Mouse (Mus musculus): ENCODE data around the gene Hebp1. TPM values are rescaled to one million over a fixed set of nuclear protein-coding genes. Genes with fewer than 3 reads are reported as not detected.

Hebp1 gene
- polyA plus RNA-seq, 1 experiment from 2014 or later = 62.8 TPM

DNA sequence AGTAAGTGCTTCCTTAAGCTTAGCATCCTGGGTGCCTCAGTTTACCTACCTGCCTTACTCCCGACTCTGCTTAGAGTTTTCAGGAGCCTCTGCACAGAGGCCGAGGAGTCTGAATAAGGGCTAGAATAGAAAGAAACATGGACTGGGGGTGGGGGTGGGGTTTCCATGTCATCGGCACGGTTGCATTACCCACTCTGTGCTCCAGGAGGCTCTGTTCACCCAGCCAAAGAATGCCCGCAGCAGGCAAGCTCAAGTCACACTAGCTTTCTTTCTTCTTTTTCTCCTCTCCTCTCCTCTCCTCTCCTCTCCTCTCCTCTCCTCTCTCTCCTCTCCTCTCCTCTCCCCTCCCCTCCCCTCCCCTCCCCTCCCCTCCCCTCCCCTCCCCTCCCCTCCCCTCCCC is 47.5 kb downstream of the Hebp1 start:
- no peak overlapping the region for H3K4me2 ChIP-seq (replicated peaks; ENCODE audit: low read depth)
- H3K36me3 ChIP-seq (ENCODE audit: control insufficient read depth, insufficient read depth) = peaks cover 42% of the 10 kb centered on the region
- 40% methylated on average over 5 of the region's 5 CpGs for WGBS
- TF ChIP-seq CTCF (IDR thresholded peaks at IDR 0.05; ENCODE audit: low read depth) = peak; percentile 77
- no peaks in the 10 kb centered on the region for H3K4me1 ChIP-seq (replicated peaks; ENCODE audit: control insufficient read depth, insufficient read depth, low read length)
- no peaks in the 10 kb centered on the region for H3K9me3 ChIP-seq (ENCODE audit: control insufficient read depth)
- no peak overlapping the region for H3K4me3 ChIP-seq (ENCODE audit: low read depth, low read length)
- no peak for ATAC-seq
- no peaks in the 10 kb centered on the region for H3K27me3 ChIP-seq (replicated peaks; ENCODE audit: control insufficient read depth, insufficient read depth, low read length)
- no peak overlapping the region for H3K9ac ChIP-seq (ENCODE audit: low read depth, low read length)
- no peak overlapping the region for H3K27ac ChIP-seq (ENCODE audit: low read depth, low read length)

DNA sequence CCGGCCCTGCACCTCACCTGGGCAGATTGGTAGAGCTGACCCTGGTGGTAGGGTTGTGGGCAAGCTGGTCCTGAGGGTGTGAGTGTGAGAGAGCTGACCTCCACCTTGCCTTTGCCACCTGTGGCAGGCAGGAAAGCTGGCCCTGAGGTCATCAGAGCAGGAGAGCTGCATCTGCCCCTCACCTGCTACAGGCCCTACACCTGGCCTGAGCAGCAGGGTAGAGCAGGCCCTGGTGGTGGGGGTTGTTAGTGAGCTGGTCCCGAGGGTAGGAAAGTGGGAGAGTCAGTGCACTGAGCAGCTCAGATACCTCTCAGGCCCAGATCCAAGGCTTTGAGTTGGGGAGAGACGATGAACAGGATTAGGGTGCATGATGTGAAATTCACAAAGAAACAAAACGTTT is 48.1 kb downstream of the Hebp1 start:
- H3K4me3 ChIP-seq (ENCODE audit: low read depth, low read length) = no peak overlapping the region
- WGBS = 84% methylated on average over 4 of the region's 4 CpGs
- TF ChIP-seq CTCF (IDR thresholded peaks at IDR 0.05; ENCODE audit: low read depth) = no peak
- H3K27me3 ChIP-seq (replicated peaks; ENCODE audit: control insufficient read depth, insufficient read depth, low read length) = no peaks in the 10 kb centered on the region
- no peak overlapping the region for H3K27ac ChIP-seq (ENCODE audit: low read depth, low read length)
- H3K9ac ChIP-seq (ENCODE audit: low read depth, low read length) = no peak overlapping the region
- H3K9me3 ChIP-seq (ENCODE audit: control insufficient read depth) = no peaks in the 10 kb centered on the region
- peaks cover 38% of the 10 kb centered on the region for H3K36me3 ChIP-seq (ENCODE audit: control insufficient read depth, insufficient read depth)
- H3K4me2 ChIP-seq (replicated peaks; ENCODE audit: low read depth) = no peak overlapping the region
- no peaks in the 10 kb centered on the region for H3K4me1 ChIP-seq (replicated peaks; ENCODE audit: control insufficient read depth, insufficient read depth, low read length)
- ATAC-seq = peak; percentile 34; the same call in 1 of the 2 replicates

DNA sequence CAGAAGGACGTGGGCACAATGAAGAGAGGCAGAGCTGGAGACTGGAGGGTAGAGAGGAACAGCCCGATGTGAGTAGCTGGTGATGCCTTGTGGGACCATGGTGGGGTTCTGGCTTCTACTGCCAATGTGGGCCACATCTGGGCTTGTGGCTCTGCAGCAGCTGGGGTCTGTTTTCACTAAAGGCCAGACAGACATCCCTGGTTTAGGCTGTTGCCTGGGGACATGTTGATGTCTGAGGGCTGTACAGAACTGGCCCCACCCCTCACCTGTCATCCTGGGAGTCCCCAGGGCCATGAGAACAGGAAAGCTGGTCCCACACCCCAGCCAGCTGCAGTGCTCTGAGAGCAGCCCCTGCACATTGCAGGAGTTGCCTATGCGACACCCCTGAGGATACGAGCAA is 48.6 kb downstream of the Hebp1 start:
- Histone ChIP-seq H3K4me3 (ENCODE audit: low read depth, low read length) (no peak overlapping the region), H3K4me1 (replicated peaks; ENCODE audit: control insufficient read depth, insufficient read depth, low read length) (no peaks in the 10 kb centered on the region), H3K27ac (ENCODE audit: low read depth, low read length) (no peak overlapping the region), H3K27me3 (replicated peaks; ENCODE audit: control insufficient read depth, insufficient read depth, low read length) (no peaks in the 10 kb centered on the region), H3K4me2 (replicated peaks; ENCODE audit: low read depth) (no peak overlapping the region), H3K36me3 (ENCODE audit: control insufficient read depth, insufficient read depth) (peaks cover 36% of the 10 kb centered on the region), H3K9me3 (ENCODE audit: control insufficient read depth) (no peaks in the 10 kb centered on the region), H3K9ac (ENCODE audit: low read depth, low read length) (no peak overlapping the region)
- no peak for TF ChIP-seq CTCF (IDR thresholded peaks at IDR 0.05; ENCODE audit: low read depth)
- ATAC-seq = no peak
- 83% methylated on average over 4 of the region's 4 CpGs for WGBS

DNA sequence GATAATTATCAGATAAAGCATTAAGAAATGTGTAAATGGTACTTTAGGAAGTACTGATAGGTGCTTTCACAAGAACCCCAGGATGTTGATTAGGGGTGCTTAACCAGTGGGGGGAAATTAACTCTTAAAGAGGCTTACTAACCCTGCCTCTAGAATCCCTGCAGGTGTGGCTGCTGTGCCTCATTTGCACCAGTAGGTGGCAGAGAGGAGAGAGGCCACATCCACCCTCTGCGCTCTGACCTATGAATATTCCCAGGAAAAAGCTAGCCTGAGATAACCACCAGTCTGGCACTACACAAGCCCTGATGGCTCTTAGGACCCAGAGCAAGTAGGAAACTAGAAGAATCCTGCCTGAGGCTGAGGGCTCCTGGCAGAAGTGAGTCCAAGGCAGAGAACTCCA is 49.3 kb downstream of the Hebp1 start:
- Histone ChIP-seq H3K9me3 (ENCODE audit: control insufficient read depth) (no peaks in the 10 kb centered on the region), H3K9ac (ENCODE audit: low read depth, low read length) (no peak overlapping the region), H3K27me3 (replicated peaks; ENCODE audit: control insufficient read depth, insufficient read depth, low read length) (no peaks in the 10 kb centered on the region), H3K27ac (ENCODE audit: low read depth, low read length) (no peak overlapping the region), H3K36me3 (ENCODE audit: control insufficient read depth, insufficient read depth) (peaks cover 35% of the 10 kb centered on the region), H3K4me2 (replicated peaks; ENCODE audit: low read depth) (no peak overlapping the region), H3K4me1 (replicated peaks; ENCODE audit: control insufficient read depth, insufficient read depth, low read length) (no peaks in the 10 kb centered on the region), H3K4me3 (ENCODE audit: low read depth, low read length) (no peak overlapping the region)
- ATAC-seq = no peak
- peak; percentile 87 for TF ChIP-seq CTCF (IDR thresholded peaks at IDR 0.05; ENCODE audit: low read depth)
- 33% methylated on average over 1 of the region's 1 CpGs for WGBS

DNA sequence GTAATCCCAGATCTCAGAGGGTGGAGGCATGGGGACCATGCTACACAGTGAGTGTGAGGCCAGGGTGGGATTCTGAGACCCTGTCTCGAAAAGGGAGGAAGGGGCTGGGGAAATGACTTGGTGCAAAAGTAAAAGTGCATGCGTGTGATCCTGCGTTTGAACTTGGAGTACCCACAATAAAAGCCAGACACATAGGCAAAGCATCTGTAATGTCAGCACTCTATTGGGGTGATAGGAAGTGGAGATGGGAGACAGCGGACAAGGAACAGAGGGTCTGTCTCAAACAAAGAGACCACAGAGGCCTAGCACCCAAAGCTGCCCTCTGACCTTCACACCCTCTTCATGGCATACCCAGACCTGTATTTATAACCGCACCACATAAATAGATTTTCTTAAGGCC is 51.8 kb downstream of the Hebp1 start:
- 88% methylated on average over 5 of the region's 5 CpGs for WGBS
- no peaks in the 10 kb centered on the region for H3K4me1 ChIP-seq (replicated peaks; ENCODE audit: control insufficient read depth, insufficient read depth, low read length)
- H3K4me2 ChIP-seq (replicated peaks; ENCODE audit: low read depth) = no peak overlapping the region
- H3K27me3 ChIP-seq (replicated peaks; ENCODE audit: control insufficient read depth, insufficient read depth, low read length) = no peaks in the 10 kb centered on the region
- no peak for TF ChIP-seq CTCF (IDR thresholded peaks at IDR 0.05; ENCODE audit: low read depth)
- H3K9ac ChIP-seq (ENCODE audit: low read depth, low read length) = no peak overlapping the region
- no peak for ATAC-seq
- H3K36me3 ChIP-seq (ENCODE audit: control insufficient read depth, insufficient read depth) = peaks cover 22% of the 10 kb centered on the region
- no peaks in the 10 kb centered on the region for H3K9me3 ChIP-seq (ENCODE audit: control insufficient read depth)
- no peak overlapping the region for H3K4me3 ChIP-seq (ENCODE audit: low read depth, low read length)
- H3K27ac ChIP-seq (ENCODE audit: low read depth, low read length) = no peak overlapping the region

DNA sequence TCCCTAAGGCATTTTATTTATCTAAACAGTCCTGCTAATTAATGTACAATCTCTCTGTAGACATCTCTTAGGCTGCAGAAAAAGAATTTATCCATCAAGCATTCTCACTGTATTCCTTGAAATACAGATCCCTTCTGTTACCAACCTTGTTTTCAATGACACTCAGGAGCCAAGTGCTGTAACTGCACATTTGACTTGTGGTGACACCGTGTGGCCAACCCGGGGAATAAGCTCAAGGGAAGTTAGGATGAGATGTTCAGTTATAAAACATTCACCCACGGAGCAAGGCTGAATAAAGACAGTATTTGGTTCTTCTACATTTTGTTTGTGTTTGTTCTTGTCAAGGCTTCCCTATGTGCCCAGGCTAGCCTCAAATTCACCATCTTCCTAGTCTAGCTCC is 53.3 kb downstream of the Hebp1 start:
- Histone ChIP-seq H3K4me2 (replicated peaks; ENCODE audit: low read depth) (no peak overlapping the region), H3K9me3 (ENCODE audit: control insufficient read depth) (no peaks in the 10 kb centered on the region), H3K4me1 (replicated peaks; ENCODE audit: control insufficient read depth, insufficient read depth, low read length) (no peaks in the 10 kb centered on the region), H3K4me3 (ENCODE audit: low read depth, low read length) (no peak overlapping the region), H3K9ac (ENCODE audit: low read depth, low read length) (no peak overlapping the region), H3K27ac (ENCODE audit: low read depth, low read length) (no peak overlapping the region), H3K36me3 (ENCODE audit: control insufficient read depth, insufficient read depth) (peaks cover 19% of the 10 kb centered on the region), H3K27me3 (replicated peaks; ENCODE audit: control insufficient read depth, insufficient read depth, low read length) (no peaks in the 10 kb centered on the region)
- ATAC-seq = no peak
- peak; percentile 91 for TF ChIP-seq CTCF (IDR thresholded peaks at IDR 0.05; ENCODE audit: low read depth)
- 3% methylated on average over 3 of the region's 3 CpGs for WGBS

DNA sequence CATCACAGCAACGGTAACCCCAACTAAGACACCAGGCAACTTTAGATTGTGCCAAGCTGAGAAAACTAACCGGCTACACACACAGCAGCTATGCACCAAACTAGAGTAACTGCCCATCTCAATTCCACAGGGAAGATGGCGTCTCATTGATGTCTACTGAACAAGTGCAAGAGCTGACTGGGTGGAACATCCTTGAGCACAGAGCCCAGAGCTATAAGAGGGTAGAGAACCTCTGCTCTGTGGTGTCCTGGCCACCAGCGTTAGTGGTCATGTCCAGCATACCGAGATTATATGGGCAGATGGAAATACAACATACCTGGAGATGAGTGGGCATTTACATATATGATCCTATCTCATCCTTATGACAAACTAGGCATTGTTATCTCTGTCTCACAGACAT is 54.7 kb downstream of the Hebp1 start:
- Histone ChIP-seq H3K9me3 (ENCODE audit: control insufficient read depth) (no peaks in the 10 kb centered on the region), H3K4me1 (replicated peaks; ENCODE audit: control insufficient read depth, insufficient read depth, low read length) (no peaks in the 10 kb centered on the region), H3K9ac (ENCODE audit: low read depth, low read length) (no peak overlapping the region), H3K36me3 (ENCODE audit: control insufficient read depth, insufficient read depth) (peaks cover 12% of the 10 kb centered on the region), H3K27me3 (replicated peaks; ENCODE audit: control insufficient read depth, insufficient read depth, low read length) (no peaks in the 10 kb centered on the region), H3K4me2 (replicated peaks; ENCODE audit: low read depth) (no peak overlapping the region), H3K4me3 (ENCODE audit: low read depth, low read length) (no peak overlapping the region), H3K27ac (ENCODE audit: low read depth, low read length) (no peak overlapping the region)
- 95% methylated on average over 5 of the region's 5 CpGs for WGBS
- ATAC-seq = no peak
- TF ChIP-seq CTCF (IDR thresholded peaks at IDR 0.05; ENCODE audit: low read depth) = no peak

Data from intestine, postnatal 0 days (tissue).